Mouse (Mus musculus): ENCODE results near the gene Eif2a.

Gene Eif2a

DNA sequence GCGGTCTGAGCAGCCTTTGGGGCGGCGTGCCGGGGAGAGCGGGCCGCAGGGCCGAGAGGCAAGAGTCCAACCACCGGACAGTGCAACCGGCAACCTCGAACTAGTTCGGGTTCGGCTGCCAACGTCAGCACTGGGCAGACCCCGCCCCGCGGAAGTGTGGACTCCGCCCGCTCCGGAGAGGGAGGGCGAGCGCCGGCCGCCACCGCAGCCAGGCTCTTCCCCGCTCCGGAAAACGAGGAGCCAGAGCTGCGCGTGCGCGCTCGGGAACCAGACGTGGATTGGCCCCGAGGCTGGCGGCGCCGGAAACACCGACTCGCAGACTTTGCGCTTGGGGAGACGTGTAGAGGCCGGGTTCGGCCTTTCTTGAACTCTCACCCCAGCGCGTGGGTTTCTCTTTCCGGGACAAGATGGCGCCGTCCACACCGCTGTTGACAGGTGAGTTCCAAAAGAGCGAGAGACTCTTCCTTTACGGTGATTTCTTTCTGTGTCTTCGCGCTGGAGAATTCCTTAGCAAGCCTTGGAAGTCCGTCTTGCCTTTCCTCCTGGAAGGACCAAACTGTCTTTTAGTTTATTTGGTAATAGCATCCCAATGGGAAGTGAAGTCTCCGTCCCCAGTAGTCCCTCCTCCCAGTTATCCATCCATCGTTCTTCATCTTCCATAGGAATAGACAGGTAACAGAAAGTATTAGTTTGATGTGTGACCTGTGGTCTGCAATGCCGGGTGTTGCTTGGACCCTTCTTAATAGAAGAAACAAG is at the start of gene Eif2a, which contains the start of gene Serp1:
Gene Eif2a (plus strand): TSS at position 170 of the 756 bp plus-strand sequence.
Gene Serp1 (minus strand): TSS at position 241 of the 756 bp plus-strand sequence.
- in situ Hi-C loops (cut with MseI, MboI) = no loop called here

DNA sequence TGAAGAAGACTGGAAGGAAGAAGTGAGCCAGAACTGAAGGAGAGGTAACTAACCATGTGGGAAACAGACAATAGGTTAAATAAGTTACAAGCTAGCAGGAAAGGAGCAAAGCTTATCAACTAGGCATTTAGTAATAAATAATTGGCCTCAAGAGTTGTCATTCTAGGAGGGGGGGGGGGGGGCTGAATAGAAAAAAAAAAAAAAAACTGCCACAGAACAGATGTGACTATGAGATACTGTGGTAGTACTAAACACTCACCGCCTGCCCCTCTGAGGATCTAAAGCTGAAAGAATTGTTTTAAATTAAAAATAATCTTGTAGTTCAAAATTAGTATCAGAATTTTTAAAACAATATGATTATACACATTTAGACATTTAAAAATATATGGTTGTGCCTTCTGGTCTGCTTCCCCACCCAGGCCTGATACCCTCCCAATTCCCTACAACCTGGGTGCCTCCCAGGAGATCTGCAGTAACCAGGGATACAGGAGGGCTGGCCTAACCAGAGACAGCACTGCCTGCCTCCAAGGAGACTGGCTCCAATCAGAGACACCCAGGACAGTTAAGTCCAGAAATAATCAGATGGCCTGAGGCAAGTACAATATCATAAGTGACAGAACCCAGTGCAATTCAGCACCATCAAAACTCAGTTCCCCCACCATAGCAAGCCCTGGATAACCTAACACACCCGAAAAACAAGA is 46.7 kb upstream of the Eif2a start:
- in situ Hi-C loops (cut with MseI, MboI) = no loop called here

DNA sequence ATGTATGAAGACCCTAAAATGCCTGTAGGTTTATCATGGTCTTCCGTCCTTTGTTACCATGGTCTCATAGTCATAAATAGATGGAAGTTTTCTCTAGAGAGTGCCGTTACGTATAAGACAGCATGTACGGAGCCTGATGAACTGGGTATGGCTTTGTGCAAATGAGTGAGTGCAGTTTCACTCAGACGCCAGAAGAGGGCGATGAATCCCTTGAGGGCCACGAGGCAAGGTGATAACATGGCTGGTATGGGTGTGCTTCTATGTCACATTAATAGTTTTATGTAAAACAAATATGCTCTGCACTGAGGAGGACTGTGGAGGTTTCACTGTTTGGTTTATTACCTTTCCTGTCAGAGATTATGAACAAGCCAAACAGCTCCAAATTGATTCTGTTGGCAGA is 39.7 kb upstream of the Eif2a start:
- in situ Hi-C loops (cut with MseI, MboI) = loop anchor here (5.0 to 10.0 kb wide), 2 partner anchors 321 to 324 kb away; no protein-coding TSS in a partner anchor

DNA sequence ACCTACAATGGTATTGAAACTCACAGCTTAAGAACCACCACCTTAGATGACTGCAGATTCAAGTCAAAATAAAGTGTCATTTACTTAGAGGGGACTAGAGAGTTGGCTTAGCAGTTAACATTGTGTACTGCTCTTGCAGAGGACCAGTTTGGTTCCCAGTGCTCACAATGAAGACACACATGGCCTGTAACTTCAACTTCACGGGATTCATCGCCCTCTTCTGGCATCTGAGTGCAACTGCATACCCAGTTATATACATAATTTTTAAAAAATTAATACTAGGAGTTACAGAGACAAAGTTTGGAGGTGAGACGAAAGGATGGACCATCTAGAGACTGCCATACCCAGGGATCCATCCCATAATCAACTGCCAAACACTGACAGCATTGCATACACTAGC is 38.5 kb upstream of the Eif2a start:
- in situ Hi-C loops (cut with MseI, MboI) = loop anchor here (5.0 to 10.0 kb wide), 2 partner anchors 322 to 325 kb away; no protein-coding TSS in a partner anchor

DNA sequence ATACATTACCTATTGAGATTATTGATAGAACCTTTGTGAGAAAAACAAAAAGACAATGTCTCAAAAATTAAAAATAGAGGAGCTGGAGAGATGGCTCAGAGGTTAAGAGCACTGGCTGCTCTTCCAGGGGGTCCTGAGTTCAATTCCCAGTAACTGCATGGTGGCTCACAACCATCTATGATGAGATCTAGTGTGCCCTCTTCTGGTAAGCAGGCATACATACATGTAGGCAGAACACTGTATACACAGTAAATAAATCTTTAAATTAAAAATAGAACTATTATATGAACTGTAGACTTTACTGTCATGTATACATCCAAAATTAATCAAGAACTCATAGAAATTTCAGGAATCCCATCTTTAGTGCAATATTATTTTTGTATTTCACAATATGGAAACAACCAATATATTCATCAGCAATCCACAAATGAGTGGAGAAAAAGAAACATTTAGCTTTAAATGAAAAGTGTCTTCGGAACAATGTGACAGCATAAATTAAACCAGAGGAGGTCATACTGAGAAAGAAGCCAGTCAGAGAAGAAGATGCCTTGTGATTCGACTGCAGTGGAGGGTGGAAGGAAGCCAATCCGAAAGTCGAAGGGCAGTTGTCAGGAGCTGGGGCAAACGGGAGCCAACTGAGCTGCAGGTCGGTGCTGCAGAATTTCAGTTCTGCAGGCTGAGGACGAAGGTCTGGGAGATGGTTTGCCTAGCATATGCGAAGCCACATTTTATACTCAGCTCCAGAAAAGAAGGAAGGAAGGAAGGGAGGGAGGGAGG is 37.4 kb upstream of the Eif2a start:
- in situ Hi-C loops (cut with MseI, MboI) = loop anchor here (5.0 to 10.0 kb wide), 2 partner anchors 323 to 326 kb away; no protein-coding TSS in a partner anchor

DNA sequence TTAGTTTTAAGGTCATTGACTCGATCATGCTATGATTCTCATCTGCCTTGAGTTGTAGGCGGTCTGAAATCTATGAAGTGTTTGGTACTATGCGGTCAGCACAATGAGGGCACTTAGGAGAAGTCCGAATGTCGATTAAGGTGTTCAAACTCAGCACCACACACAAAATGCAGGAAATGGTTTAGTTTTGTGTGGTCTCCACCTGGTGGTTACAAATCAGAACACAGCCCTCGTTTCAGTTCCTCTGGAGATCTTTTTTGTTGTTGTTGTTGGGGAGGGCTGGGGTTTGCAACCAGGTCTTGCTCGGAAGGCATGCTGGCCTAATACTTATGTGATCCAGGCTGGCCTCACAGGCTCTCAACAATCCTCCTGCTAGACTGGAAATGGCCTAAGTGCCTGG is 34.8 kb upstream of the Eif2a start:
- in situ Hi-C loops (cut with MseI, MboI) = no loop called here

DNA sequence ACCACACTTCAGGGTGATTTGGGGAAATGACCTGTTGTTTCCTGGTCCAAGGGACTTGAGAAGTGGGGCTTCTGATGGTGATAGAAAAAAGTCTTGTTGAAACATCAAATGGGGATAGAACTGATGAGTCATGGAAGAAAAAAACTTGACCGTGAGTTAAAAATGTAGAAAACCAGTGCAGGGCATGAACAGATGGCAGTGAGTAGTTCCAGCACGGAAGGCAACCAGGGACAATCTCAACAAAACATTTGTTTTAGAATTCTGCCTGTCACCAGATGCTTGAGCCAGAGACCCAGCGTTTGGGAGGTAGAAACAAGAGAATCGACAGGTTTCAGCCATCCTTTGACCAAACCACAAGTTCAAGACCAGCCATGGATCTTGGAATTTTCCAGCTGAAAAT is 32.0 kb upstream of the Eif2a start:
- in situ Hi-C loops (cut with MseI, MboI) = no loop called here

DNA sequence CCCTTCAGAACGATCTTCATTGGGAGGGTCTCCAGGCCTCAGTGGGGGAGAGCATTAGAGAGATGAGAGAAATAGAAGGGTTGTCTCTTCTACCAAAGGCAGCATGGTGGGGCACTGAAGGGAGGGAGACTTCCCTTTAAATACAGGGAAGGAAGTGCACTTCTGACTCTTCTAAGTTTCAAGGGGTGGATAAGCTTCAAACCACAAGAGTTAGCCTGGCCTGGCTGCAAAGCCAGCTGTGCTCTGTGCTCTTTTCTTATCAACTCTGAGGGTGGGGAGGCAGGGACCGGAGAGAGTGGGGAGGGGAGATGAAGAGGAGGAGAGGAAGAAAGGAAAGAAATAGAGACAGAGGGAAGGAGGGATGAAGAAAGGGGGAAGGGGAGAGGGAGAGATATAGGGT is 23.7 kb upstream of the Eif2a start:
- in situ Hi-C loops (cut with MseI, MboI) = no loop called here

DNA sequence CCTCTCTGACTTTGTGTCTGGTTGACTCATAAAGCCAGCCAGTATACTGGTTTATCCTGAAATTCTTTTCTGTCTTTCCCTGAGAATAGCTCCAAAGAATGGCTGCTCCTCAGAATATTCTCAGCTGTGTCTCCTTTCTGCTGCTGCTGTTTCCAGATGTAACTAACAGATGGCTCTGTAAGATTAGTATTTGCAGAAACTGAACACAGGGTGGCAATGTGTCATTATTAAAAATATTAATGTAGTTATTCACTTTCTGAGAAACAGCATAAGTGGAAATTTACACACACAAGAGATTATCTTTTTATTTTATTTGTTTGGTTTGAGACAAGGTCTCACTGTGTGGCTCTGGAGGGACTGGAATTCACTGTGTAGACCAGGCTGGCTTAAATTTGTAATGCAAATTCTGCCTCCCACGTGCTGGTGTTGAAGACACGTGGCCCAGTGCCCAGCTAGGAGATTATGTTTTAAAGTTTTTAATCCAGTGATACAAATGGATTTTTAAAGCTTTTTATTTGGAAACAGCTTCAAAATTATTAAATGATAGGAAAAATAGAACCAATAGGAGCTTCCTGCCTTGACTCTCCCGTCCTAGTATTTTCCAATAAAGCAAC is 21.8 kb upstream of the Eif2a start:
- in situ Hi-C loops (cut with MseI, MboI) = no loop called here

DNA sequence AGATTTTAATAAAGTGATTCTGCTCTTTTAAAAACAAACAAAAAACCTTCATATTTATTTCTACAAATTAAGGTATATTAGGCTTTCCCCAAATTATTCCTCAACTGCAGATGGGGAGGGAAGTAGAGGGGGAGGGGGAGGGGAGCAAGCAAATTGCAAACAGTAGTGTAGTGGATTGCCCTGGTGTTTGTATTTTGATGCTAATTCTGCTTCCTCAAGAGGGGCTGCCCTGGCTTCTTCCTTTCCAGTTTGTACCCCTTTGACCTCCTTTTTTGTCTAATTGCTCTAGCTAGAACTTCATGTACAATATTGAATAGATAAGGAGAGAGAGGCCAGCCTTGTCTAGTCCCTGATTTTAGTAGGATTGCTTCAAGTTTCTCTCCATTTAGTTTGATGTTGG is 20.9 kb upstream of the Eif2a start:
- in situ Hi-C loops (cut with MseI, MboI) = no loop called here

DNA sequence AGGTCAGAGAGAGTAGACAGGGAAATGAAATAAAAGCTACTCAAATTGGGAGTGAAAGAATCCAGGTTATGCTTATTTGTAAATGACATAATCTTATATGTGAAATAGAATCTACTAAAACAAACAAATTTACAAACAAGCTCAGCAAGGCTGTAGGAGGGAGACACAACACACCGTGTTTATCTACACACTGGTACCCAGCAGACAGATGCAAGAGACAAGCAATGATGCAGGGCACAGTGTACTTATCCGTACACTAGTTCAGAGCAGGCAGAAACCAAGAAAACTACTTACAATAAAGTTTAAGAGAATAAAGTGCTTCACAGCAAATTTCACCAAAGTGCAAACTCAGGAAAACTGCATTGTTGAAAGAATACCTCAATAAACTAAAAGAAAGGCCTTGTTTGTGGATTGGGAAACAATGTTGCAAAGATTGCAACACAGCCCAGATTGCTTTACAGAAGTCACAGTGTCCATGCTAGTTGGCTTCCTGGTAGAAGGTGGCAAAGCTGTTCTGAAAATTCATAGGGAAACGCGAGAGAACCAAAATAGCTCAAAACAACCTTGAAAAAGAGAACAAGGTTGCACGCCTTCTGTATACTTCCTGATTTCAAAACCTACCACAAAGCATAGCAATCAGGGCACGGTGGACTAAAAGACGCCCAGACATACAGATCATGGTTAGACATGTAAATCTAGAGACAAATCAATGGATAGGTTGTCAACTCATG is 17.4 kb upstream of the Eif2a start:
- in situ Hi-C loops (cut with MseI, MboI) = no loop called here

DNA sequence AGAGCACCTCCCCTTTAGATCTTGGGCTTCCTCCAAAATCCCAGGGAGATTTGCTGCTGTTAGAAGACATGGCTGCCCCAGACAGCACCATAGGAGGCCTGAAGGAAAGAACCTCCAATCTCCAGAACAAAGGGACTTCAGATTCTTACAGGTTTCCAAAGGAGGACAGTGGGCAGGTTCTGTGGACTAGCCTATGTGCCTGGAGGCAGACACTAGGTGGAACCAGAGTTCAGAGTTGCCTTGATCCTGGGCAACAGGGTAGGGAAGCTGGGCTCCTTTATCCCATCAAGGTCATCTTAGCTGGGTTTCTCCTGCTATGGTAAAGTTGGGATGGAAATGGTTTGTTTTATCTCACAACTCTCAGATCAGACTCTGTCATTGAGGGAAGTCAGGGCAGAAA is 14.0 kb upstream of the Eif2a start:
- in situ Hi-C loops (cut with MseI, MboI) = no loop called here

DNA sequence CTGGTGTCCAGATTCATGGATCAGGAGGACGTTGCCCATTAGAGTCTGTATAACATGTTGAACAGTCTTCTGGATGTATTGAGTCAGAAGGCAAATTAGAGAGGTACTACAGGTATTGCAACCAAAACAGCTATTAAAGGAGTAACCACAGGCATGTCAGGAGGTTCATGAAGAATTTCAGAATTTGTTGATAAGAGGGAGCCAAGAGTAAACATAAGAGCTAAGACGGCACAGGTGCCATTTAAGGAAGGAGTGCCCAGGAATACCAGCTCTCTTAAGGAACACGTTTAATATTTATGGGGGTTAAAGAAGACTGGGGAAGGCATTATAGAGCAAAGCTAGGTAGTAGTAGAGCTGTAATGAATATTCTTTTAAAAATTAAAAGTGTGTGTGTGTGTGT is 12.9 kb upstream of the Eif2a start:
- in situ Hi-C loops (cut with MseI, MboI) = no loop called here

DNA sequence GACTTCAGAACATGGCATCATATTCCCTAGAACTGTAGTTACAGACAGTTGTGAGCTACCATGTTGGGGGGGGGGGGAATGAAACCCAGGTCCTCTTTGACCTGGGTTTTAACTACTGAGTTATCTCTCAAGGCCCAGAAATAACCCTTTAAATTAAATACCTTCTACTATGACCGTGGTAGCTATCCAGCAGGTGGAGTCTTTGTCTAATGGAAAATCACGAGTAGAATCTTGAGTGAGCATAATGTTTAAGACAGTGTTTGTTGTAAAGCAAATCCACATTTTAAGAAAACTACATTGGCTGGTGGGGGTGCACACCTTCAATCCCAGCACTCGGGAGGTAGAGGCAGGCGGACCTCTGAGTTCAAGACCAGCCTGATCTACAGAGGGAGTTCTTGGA is 12.1 kb upstream of the Eif2a start:
- in situ Hi-C loops (cut with MseI, MboI) = no loop called here

DNA sequence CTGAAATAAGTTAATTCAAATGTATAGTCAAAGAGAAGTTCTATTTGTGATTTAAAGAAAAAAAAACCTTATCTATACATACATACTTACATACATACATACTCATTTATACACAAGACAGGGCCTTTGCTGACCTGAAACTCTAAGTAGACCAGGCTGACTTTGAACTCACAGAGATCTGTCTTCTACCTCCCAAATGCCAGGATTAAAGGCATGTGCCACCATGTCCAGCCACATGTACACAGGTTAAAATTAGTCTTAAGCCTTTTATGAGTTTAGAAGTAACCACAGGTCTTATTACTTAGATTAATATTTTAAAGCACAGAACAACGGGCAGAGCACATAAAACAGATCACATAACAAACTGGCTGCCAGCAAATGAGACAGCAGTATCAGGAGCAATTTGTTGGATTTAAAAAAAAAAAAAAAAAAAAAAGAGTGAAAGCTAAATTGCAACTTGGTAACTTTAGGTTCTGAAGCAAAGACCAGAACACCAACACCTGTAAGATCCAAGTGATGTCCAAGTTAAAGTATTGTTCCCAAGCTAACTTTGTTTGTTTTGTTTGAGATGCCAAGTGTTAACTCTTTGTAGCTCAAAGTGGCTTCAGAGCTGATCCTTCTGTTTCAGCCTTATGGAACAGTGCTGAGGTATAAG is 9.5 kb upstream of the Eif2a start:
- in situ Hi-C loops (cut with MseI, MboI) = no loop called here

DNA sequence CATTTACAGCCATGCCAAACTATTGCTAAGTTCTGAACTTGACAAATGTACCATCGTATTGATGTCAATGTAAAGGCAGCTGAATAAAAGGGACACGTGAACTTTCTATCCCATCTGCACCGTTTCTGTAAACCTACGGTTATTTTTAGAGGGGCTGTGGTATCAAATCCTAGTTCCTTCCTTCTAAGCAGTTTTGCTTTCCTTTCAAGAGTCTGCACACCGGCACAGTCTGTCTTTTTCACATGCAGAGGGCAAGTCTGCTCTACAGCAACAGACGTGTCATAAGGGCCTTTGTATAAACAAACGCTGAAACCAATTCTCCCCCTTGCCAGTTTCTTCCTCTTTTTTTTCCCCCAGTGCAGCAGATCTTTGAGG is 9.0 kb upstream of the Eif2a start:
- in situ Hi-C loops (cut with MseI, MboI) = no loop called here

DNA sequence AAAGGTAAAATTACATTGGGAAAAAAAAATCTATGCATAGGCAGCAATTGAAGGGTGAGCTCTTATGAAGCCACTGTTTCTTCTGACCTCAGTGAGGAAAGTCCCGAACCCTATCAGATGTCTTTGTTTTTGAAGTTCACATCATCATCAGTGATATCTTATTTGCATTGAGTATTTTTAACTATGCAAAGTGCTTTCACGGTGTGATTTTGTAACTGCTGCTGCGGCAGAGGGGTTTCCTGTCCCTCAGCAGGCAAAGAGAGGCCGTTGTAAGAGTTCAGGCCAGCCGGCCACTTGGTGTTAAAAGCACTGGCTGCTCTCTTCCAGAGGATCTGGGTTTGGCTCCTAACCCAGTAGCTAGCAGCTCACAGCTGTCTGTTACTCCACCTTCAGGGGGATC is 8.4 kb upstream of the Eif2a start:
- in situ Hi-C loops (cut with MseI, MboI) = no loop called here

DNA sequence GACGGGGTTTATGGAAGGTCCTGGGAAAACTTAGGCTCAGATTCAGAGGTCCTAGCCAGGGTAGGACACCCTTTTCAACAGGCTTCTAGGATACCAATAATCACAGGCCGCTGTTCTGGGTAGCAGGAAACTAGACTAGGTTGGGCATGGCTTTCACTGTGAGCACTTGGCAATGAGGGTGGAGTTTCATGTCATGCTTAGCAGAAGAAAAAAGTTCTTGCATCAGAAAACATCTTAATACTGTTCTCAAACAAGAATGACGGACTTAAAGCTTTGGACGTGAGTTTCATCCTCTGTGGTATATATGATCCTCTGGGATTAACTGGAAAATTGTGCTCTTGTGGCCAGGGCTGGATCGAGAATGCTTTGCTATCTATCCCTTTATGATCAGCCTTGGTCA is 7.8 kb upstream of the Eif2a start:
- in situ Hi-C loops (cut with MseI, MboI) = no loop called here

DNA sequence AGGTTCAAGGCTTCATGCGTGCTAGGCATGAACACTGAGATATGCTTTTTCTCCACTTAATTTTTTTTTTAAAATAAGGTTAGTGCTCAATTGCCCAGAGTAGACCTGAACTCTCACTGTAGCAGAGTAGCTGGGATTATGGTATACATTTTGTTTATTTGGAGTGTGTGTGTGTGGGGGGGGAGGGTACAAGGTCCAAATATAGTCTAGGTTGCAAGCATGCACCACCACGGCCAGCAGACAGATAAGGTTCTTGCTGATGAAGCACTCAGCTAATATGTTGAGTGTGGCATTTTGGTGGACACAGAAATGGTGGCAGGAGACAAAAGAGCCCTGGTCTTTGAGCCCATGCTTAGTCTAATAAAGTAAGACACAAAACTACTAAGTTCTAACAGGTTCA is 6.7 kb upstream of the Eif2a start:
- in situ Hi-C loops (cut with MseI, MboI) = no loop called here

DNA sequence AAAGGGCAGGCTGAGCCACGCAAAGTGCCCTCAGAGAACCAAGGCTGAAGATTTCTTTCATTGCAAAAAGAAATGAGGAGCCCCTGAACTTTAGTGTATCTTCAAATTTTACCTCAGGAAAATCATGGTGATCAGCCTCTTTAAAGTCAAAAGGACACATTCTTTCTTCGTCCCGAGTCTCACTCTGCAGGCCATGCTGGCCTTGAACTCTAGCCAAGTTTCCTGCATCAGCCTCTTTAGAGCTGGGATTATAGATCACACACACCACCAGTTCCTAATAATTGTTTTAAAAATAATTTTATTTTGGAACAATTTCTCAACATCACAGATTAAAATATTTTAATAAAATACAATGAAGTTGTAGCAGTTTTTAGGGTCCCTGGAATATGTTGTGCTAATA is 6.1 kb upstream of the Eif2a start:
- in situ Hi-C loops (cut with MseI, MboI) = no loop called here

DNA sequence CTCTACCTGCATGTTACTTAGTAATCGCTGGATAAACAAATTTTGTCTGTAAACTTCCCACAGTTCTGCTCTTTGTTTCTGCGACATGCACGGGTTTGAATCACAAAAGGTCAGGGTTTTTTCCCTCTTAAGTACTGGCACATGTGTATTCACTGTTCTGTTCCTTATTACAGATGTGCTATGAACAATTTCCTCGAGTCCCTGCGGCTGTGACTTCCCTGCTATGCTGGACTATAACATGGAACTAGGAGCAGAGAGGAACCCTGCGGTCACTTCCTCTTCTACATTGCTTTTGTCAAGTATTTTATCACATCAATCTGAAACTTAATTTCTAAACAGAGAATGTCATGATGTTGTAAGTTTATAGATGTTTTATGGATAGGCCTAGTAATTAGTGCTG is 5.3 kb upstream of the Eif2a start:
- in situ Hi-C loops (cut with MseI, MboI) = no loop called here
